Mouse (Mus musculus): ENCODE measurements around the gene Cbx7. TPM values are rescaled to one million over a fixed set of nuclear protein-coding genes. Genes with fewer than 3 reads are reported as not detected.

Gene Cbx7
- polyA plus RNA-seq, 1 experiment from 2014 or later, result 1.1 TPM

DNA sequence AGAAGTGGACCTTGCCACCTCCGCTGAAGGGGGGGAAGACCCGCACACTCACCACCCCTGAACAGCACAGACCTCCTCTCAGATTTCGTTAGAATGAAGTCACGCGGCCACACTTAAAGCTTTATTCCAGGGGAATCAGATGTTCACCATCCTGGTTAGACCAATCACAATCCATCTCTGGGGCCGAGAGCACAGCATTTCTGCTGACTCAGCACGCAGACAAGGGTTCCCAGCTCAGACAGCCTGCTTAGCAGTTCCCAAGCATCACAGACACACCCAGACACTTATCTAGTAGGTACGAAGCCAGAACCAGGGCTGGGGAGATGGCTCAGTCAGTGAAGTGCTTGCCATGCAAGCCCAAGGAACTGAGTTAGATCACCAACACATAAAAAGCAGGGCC, 15.3 kb upstream of the Cbx7 start:
- no peaks in the 10 kb centered on the region for H3K36me3 ChIP-seq (ENCODE audit: control insufficient read depth, insufficient read depth, low read length)
- H3K9me3 ChIP-seq (replicated peaks; ENCODE audit: control insufficient read depth, low read length), result no peaks in the 10 kb centered on the region
- WGBS (ENCODE audit: insufficient replicate concordance), result 69% methylated on average over 8 of the region's 8 CpGs
- no peak for ATAC-seq (replicated peaks; ENCODE audit: insufficient number of reproducible peaks, low FRiP score, low TSS enrichment)
- H3K9ac ChIP-seq (ENCODE audit: low read depth, low read length), result no peak overlapping the region
- H3K4me2 ChIP-seq, result no peak overlapping the region
- no peaks in the 10 kb centered on the region for H3K27me3 ChIP-seq (ENCODE audit: control insufficient read depth, insufficient read depth, low read length)
- no peak overlapping the region for H3K27ac ChIP-seq (ENCODE audit: low read depth, low read length)
- H3K4me3 ChIP-seq (ENCODE audit: low read depth, low read length), result no peak overlapping the region
- H3K4me1 ChIP-seq (ENCODE audit: control insufficient read depth, insufficient read depth, low read length), result no peaks in the 10 kb centered on the region

DNA sequence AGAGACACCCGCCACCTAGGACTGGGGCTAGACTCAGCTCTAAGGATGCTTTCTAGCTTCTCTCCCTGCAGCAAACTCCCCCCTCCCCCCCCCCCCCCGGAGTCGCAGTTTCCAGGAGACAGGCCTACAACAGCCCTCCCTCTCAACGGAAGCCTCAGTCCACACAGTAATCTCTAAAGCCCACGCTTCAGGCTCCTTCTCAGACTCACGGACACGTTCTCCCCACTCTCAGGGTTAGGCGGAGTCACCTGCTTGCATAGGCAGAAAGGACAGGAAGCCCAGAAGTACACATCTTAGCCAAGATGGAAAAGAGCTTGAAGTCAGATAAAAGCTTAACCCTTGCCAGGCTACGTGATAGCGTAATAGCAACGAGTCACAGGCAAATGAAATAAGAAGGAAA, 14.6 kb upstream of the Cbx7 start:
- Histone ChIP-seq H3K27ac (ENCODE audit: low read depth, low read length) (no peak overlapping the region), H3K36me3 (ENCODE audit: control insufficient read depth, insufficient read depth, low read length) (no peaks in the 10 kb centered on the region), H3K9ac (ENCODE audit: low read depth, low read length) (no peak overlapping the region), H3K27me3 (ENCODE audit: control insufficient read depth, insufficient read depth, low read length) (no peaks in the 10 kb centered on the region), H3K9me3 (replicated peaks; ENCODE audit: control insufficient read depth, low read length) (no peaks in the 10 kb centered on the region), H3K4me2 (no peak overlapping the region), H3K4me1 (ENCODE audit: control insufficient read depth, insufficient read depth, low read length) (no peaks in the 10 kb centered on the region), H3K4me3 (ENCODE audit: low read depth, low read length) (no peak overlapping the region)
- 44% methylated on average over 11 of the region's 11 CpGs for WGBS (ENCODE audit: insufficient replicate concordance)
- no peak for ATAC-seq (replicated peaks; ENCODE audit: insufficient number of reproducible peaks, low FRiP score, low TSS enrichment)

DNA sequence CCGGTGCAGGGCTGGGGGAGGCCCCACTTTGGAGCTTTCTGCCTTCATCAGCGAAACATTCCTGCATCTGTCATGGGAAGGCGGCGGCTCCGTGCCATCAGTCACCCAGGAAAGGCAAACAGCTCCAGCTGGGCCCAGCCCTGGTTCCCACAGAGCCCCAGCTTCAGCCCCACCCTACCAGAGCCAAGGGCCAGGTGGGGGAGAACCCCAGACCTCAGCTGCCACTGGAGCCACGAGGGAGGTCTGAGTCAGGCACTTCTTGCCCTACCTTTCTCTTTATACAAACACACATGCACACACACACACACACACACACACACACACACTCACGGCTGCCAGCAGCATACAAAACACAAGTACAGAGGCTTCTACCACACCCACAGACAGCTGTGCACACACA, 13.2 kb upstream of the Cbx7 start:
- Histone ChIP-seq H3K9ac (ENCODE audit: low read depth, low read length) (no peak overlapping the region), H3K27ac (ENCODE audit: low read depth, low read length) (no peak overlapping the region), H3K4me1 (ENCODE audit: control insufficient read depth, insufficient read depth, low read length) (no peaks in the 10 kb centered on the region), H3K9me3 (replicated peaks; ENCODE audit: control insufficient read depth, low read length) (no peaks in the 10 kb centered on the region), H3K4me2 (no peak overlapping the region), H3K27me3 (ENCODE audit: control insufficient read depth, insufficient read depth, low read length) (no peaks in the 10 kb centered on the region), H3K4me3 (ENCODE audit: low read depth, low read length) (no peak overlapping the region), H3K36me3 (ENCODE audit: control insufficient read depth, insufficient read depth, low read length) (no peaks in the 10 kb centered on the region)
- WGBS (ENCODE audit: insufficient replicate concordance), result 46% methylated on average over 7 of the region's 7 CpGs
- ATAC-seq (replicated peaks; ENCODE audit: insufficient number of reproducible peaks, low FRiP score, low TSS enrichment), result no peak

DNA sequence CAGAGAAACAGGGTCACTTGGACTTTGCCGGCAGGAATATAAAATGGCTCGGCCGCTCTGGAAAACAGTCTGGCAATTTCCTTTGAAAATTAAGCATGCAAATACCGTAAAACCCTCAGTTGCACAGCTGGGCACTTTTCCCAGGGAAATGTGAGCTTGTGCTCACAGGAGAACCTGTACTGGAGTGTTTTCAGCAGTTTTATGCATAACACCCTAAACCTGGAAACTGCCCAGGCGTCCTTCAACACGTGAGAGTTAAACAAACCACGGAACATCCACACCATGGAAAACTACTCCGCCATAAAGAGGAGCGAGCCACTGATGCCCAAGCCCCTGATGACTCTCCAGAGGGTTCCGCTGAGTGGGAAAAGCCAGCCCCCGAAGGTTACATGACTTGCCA, 9.8 kb upstream of the Cbx7 start:
- no peaks in the 10 kb centered on the region for H3K36me3 ChIP-seq (ENCODE audit: control insufficient read depth, insufficient read depth, low read length)
- H3K4me3 ChIP-seq (ENCODE audit: low read depth, low read length), result no peak overlapping the region
- ATAC-seq (replicated peaks; ENCODE audit: insufficient number of reproducible peaks, low FRiP score, low TSS enrichment), result no peak
- H3K27ac ChIP-seq (ENCODE audit: low read depth, low read length), result no peak overlapping the region
- H3K27me3 ChIP-seq (ENCODE audit: control insufficient read depth, insufficient read depth, low read length), result no peaks in the 10 kb centered on the region
- no peaks in the 10 kb centered on the region for H3K4me1 ChIP-seq (ENCODE audit: control insufficient read depth, insufficient read depth, low read length)
- H3K9me3 ChIP-seq (replicated peaks; ENCODE audit: control insufficient read depth, low read length), result no peaks in the 10 kb centered on the region; the same call in 1 of the 2 replicates
- H3K9ac ChIP-seq (ENCODE audit: low read depth, low read length), result no peak overlapping the region
- WGBS (ENCODE audit: insufficient replicate concordance), result 65% methylated on average over 11 of the region's 11 CpGs
- no peak overlapping the region for H3K4me2 ChIP-seq

DNA sequence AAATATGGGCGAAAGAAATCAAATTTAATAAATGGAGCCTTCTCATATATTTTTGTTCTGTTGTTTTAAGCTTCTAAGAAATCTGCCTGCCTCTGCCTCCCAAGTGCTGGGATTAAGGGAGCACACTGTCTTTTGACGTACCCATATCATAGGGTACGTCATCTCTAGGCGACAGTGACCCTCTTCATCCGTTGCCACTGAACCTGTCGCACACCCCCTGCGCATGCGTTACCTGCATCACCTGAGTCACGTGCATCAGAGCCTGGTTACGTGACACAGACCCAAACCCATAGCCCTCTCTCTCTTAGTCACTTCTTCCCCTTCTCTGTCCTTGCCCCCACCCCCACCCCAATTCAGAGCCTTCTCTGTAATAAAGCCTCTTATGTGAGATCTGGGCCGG, 1.3 kb upstream of the Cbx7 start:
- WGBS (ENCODE audit: insufficient replicate concordance), result 91% methylated on average over 11 of the region's 11 CpGs
- no peak for ATAC-seq (replicated peaks; ENCODE audit: insufficient number of reproducible peaks, low FRiP score, low TSS enrichment)

DNA sequence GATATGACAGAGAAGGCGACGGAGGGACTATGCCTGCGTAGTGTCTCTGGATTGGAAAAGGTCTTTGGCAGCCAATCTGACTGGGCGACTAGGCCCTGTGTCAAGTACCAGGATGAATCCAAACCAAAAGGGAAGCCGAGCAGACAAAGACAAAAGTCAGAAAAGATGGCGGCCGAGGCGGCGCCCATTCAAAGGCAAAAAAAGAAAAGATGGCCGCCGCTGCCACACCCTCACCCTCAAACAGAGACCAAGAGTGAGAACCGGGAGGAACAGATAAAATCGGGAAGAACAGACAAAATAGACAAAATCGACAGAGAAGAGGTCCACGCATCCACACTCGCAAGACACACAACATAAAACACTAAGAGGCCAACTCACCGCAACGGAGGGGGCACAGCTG, 428 bp downstream of the Cbx7 start:
- Histone ChIP-seq H3K27me3 (ENCODE audit: control insufficient read depth, insufficient read depth, low read length) (no peaks in the 10 kb centered on the region), H3K4me2 (no peak overlapping the region), H3K27ac (ENCODE audit: low read depth, low read length) (no peak overlapping the region), H3K4me1 (ENCODE audit: control insufficient read depth, insufficient read depth, low read length) (no peaks in the 10 kb centered on the region), H3K9me3 (replicated peaks; ENCODE audit: control insufficient read depth, low read length) (no peaks in the 10 kb centered on the region), H3K9ac (ENCODE audit: low read depth, low read length) (no peak overlapping the region), H3K36me3 (ENCODE audit: control insufficient read depth, insufficient read depth, low read length) (no peaks in the 10 kb centered on the region), H3K4me3 (ENCODE audit: low read depth, low read length) (no peak overlapping the region)
- no peak for ATAC-seq (replicated peaks; ENCODE audit: insufficient number of reproducible peaks, low FRiP score, low TSS enrichment)
- 90% methylated on average over 18 of the region's 18 CpGs for WGBS (ENCODE audit: insufficient replicate concordance)

More for the DNA sequence above, 1.3 kb upstream of the Cbx7 start:
- Histone ChIP-seq H3K4me2 (no peak overlapping the region), H3K4me1 (ENCODE audit: control insufficient read depth, insufficient read depth, low read length) (no peaks in the 10 kb centered on the region), H3K4me3 (ENCODE audit: low read depth, low read length) (no peak overlapping the region), H3K27ac (ENCODE audit: low read depth, low read length) (no peak overlapping the region), H3K9ac (ENCODE audit: low read depth, low read length) (no peak overlapping the region), H3K9me3 (replicated peaks; ENCODE audit: control insufficient read depth, low read length) (no peaks in the 10 kb centered on the region), H3K27me3 (ENCODE audit: control insufficient read depth, insufficient read depth, low read length) (no peaks in the 10 kb centered on the region), H3K36me3 (ENCODE audit: control insufficient read depth, insufficient read depth, low read length) (no peaks in the 10 kb centered on the region)

DNA sequence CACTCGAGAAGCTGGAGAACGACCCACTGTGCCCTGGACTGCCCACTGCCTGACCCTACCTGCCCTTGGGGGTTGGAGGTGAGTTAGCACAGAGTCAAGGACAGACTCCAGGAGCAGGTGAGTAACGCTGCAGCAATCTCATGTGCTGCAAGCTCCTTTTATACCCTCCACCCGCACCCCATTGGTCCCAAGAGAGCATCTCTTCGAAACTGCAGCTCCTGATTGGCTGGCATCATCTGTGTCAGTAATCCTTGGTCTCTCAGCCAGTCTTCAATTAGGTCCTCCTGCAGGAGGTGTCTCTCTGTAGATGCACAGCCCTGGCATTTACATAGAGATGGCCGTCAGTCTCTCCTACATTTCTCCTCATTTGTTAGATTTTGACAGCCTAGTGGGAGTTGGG, 3.6 kb downstream of the Cbx7 start:
- Histone ChIP-seq H3K9me3 (replicated peaks; ENCODE audit: control insufficient read depth, low read length) (no peaks in the 10 kb centered on the region), H3K27ac (ENCODE audit: low read depth, low read length) (no peak overlapping the region), H3K36me3 (ENCODE audit: control insufficient read depth, insufficient read depth, low read length) (no peaks in the 10 kb centered on the region), H3K4me3 (ENCODE audit: low read depth, low read length) (no peak overlapping the region), H3K9ac (ENCODE audit: low read depth, low read length) (no peak overlapping the region), H3K4me2 (no peak overlapping the region), H3K4me1 (ENCODE audit: control insufficient read depth, insufficient read depth, low read length) (no peaks in the 10 kb centered on the region), H3K27me3 (ENCODE audit: control insufficient read depth, insufficient read depth, low read length) (no peaks in the 10 kb centered on the region)
- 76% methylated on average over 6 of the region's 6 CpGs for WGBS (ENCODE audit: insufficient replicate concordance)
- ATAC-seq (replicated peaks; ENCODE audit: insufficient number of reproducible peaks, low FRiP score, low TSS enrichment), result no peak

DNA sequence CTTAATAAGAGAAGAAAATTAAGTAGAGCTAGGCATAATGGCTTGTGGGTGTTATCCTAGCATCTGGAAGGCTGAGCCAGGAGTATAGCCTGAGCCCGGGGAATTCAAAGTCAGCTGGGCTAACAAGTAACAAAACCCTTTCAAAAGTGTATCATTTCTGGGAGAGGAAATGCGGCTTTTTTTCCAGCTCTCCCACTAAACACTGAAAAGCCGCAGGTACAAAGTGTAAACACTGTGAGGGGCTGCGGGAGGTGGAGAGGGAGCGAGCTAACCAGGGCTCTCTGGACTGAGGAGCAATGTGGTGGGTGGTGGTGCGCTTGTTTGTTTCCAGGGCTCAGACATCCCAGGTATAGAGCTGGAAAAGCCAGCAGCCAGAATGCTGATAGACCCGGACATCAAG, 6.5 kb downstream of the Cbx7 start:
- Histone ChIP-seq H3K4me3 (ENCODE audit: low read depth, low read length) (no peak overlapping the region), H3K27ac (ENCODE audit: low read depth, low read length) (no peak overlapping the region), H3K9me3 (replicated peaks; ENCODE audit: control insufficient read depth, low read length) (no peaks in the 10 kb centered on the region), H3K4me1 (ENCODE audit: control insufficient read depth, insufficient read depth, low read length) (no peaks in the 10 kb centered on the region), H3K27me3 (ENCODE audit: control insufficient read depth, insufficient read depth, low read length) (no peaks in the 10 kb centered on the region), H3K9ac (ENCODE audit: low read depth, low read length) (no peak overlapping the region), H3K4me2 (no peak overlapping the region), H3K36me3 (ENCODE audit: control insufficient read depth, insufficient read depth, low read length) (no peaks in the 10 kb centered on the region)
- no peak for ATAC-seq (replicated peaks; ENCODE audit: insufficient number of reproducible peaks, low FRiP score, low TSS enrichment)
- 82% methylated on average over 7 of the region's 7 CpGs for WGBS (ENCODE audit: insufficient replicate concordance)

DNA sequence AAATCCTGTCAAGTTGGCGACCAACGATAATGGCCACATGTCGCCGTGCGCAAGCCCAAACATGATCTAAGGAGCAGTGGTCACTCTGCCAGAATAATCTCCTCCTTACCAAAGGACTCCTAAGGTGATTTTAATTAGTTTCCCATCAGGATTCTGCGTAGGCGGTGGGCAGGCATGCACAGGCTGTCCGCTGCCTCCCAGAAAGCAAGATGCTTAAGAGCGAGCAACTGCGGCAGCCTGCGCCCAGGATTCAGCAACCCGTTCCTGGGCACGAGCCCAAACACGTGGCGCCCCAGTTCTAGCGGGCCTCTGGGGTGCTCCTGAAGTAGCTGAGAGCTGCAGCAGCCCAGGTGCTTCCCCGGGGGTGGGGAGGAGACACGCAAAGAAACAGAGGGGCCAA, 8.3 kb downstream of the Cbx7 start:
- no peak for ATAC-seq (replicated peaks; ENCODE audit: insufficient number of reproducible peaks, low FRiP score, low TSS enrichment)
- Histone ChIP-seq H3K9me3 (replicated peaks; ENCODE audit: control insufficient read depth, low read length) (no peaks in the 10 kb centered on the region), H3K36me3 (ENCODE audit: control insufficient read depth, insufficient read depth, low read length) (no peaks in the 10 kb centered on the region), H3K9ac (ENCODE audit: low read depth, low read length) (no peak overlapping the region), H3K27ac (ENCODE audit: low read depth, low read length) (no peak overlapping the region), H3K4me3 (ENCODE audit: low read depth, low read length) (no peak overlapping the region), H3K4me1 (ENCODE audit: control insufficient read depth, insufficient read depth, low read length) (no peaks in the 10 kb centered on the region), H3K27me3 (ENCODE audit: control insufficient read depth, insufficient read depth, low read length) (no peaks in the 10 kb centered on the region), H3K4me2 (no peak overlapping the region)
- WGBS (ENCODE audit: insufficient replicate concordance), result 85% methylated on average over 18 of the region's 18 CpGs
